Mouse (Mus musculus) granulocyte monocyte progenitor cell, adult 5-6 weeks (primary cell): ENCODE data around the gene Rpa2. TPM values are rescaled to one million over a fixed set of nuclear protein-coding genes. Genes with fewer than 3 reads are reported as not detected.

ENCODE experiments used
- ATAC-seq: replicated peaks from 2 replicates; pipeline ENCODE4 v1.8.0; 2016; ENCODE audit warnings: mild to moderate bottlenecking, moderate TSS enrichment, inconsistent platforms; ENCODE audit not compliant: poor library complexity, severe bottlenecking
- total RNA-seq, 2 experiments: library from RNA; stranded (forward) in 1 of 2; stranded (reverse) in 1 of 2; fragments of 200-712, 200-1000 nt in 1 of 2; fragments of >200 nt in 1 of 2; fragmentation: Nextera tagmentation in 1 of 2; gene quantifications; 2 replicates each; pipeline ENCODE4 v1.2.3; 2014 to 2017

Rpa2 gene
- total RNA-seq, 2 experiments from 2014 or later, result 66.8 to 87.0 TPM

- no peak for ATAC-seq
These were observed 33.3 kb downstream of the Rpa2 start for GRCm38 (mm10) chr4:132801176-132802077.

DNA sequence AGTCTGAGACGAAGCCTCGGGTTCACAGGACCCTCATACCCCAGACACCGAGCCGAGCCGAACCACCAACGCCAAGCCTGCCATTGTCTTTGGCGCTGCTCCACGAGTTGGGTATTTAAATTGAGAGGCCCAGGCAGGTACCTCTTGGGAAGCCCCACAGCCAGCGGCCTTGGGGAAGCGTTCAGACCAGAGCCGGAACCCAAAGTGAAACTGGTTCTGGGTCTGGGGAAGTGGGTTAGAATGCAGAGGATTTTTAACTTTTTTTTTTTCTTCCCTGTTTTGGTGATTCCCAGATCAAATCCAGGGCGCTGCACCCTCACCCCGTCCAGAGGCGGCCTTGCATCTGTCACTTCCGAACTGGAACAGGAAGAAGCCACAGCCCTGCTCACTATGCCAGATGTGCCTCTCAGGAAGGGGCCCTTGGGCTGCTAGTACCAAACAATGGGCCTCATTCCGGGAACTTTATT is 34.1 kb downstream of the Rpa2 start:
- peak; percentile 54 for ATAC-seq

DNA sequence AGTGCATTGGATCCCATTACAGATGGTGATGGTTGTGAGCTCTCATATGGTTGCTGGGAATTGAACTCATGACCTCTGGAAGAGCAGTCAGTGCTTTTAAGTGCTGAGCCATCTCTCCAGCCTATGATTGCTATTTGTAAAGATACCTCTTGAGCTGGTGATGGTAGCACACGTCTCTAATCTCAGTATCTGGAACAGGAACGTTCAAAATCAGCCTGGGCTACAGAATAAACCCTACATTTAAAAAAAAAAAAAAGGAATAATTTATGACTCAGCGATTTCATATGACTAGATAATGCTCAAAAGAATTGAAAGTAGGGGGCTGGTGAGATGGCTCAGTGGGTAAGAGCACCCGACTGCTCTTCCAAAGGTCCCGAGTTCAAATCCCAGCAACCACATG is 35.1 kb downstream of the Rpa2 start:
- ATAC-seq, result no peak

DNA sequence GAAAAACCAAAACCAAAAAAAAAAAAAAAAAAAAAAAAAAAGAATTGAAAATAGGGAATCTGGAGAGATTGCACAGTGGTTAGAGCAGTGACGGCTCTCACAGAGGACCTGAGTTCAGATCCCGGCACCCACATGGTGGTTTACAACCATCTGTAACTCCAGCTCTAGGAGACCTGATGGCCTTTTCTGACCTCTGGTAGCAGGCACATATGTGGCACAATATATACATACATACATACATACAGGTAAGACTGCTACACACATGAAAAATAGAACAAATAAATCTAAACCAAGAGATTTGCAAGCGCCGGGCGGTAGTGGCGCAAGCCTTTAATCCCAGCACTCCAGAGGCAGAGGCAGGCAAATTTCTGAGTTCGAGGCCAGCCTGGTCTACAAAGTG is 35.7 kb downstream of the Rpa2 start:
- ATAC-seq, result no peak

- peak; percentile 82 for ATAC-seq
These were observed 36.2 kb downstream of the Rpa2 start for GRCm38 (mm10) chr4:132804331-132804730.

- ATAC-seq, result no peak
These were observed 37.0 kb downstream of the Rpa2 start for GRCm38 (mm10) chr4:132805146-132805545.

DNA sequence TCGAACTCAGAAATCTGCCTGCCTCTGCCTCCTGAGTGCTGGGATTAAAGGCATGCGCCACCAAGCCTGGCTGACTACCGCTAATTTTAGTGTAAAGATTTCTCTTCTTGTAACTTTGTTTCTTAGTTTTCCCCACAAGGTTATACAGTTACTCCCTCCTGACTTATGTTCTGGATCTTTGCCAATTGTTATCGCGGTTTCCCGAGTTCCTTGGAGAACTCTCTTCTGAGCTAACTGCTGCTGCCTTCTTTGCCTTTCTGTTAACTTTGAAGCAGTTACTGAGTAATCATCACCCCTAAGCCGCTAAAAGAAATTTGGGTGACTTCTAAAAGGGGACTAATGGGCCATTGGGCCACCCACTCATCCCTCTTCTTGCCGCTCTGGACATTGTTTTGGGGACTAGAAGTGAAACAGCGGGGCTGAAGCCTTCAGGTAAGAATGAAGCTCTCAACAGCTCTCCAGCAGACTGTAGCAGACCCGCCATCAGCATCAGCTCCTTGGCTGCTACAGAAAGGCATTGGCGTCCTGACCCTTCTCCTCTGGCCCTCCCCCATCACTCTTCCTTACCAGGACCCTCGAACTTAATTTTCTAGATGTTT is 37.6 kb downstream of the Rpa2 start:
- ATAC-seq, result no peak

GRCm38 (mm10) chr4:132806620-132807191 is 38.6 kb downstream of the Rpa2 start:
- ATAC-seq, result no peak

GRCm38 (mm10) chr4:132807771-132808641 is 39.9 kb downstream of the Rpa2 start:
- ATAC-seq, result peak; percentile 66

GRCm38 (mm10) chr4:132809621-132810020 is 41.5 kb downstream of the Rpa2 start:
- ATAC-seq, result peak; percentile 70

- peak; percentile 88 for ATAC-seq
These were observed 48.3 kb downstream of the Rpa2 start for GRCm38 (mm10) chr4:132816404-132816803.

GRCm38 (mm10) chr4:132816855-132817254 is 48.7 kb downstream of the Rpa2 start:
- ATAC-seq, result peak; percentile 50; the same call in 1 of the 2 replicates

DNA sequence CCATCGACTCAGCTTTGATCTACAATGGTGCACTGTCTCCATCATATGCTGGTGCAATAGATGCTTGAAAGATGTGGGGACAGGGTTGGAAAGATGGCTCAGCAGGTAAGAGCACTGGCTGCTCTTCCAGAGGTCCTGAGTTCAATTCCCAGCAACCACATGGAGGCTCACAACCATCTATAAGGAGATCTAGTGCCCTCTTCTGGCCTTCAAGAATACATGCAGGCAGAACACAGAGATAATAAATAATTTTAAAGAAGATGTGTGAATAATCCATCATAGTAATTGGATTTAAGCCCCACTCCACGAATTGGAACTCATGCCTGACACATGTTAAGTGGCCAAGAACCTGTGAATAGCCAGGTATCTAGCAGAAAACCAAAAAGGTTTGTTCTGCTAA is 50.3 kb downstream of the Rpa2 start:
- no peak for ATAC-seq

DNA sequence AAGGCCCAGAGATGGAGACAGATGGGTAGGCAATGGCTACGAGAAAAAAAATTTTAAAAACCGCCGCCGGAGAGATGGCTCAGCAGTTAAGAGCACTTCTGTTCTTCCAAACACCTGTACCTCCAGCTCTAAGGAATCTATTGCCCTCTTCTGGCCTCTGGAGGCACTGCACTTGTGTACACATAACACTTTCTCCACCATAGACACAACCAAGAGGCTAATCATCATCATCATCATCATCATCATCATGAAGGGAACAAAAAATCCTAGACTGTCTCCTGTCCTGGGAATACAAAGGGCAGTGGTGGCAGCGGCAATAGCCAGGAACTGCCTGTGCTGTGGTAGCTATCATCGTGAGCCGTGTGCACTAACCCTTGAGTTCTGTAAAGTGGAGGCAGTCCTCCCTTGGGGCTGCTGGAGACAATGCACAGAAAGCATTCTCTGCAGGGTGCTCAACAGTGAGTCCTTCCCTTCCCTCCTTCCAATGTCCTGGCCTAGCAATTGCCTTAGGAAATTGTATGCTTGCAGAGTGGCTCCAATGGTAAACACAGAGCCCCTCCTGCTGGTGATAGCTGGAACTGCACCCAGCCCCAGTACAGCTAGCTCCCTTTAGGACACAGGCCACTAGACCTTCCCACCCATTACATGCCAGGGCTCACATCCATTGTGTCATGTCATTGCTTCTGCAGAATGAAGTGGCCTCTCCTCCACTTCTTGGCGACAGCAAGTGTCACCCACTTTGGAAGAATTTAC is 55.7 kb downstream of the Rpa2 start:
- ATAC-seq, result peak; percentile 89

Other genes with a start within 250 kb of the Rpa2 start
- gene Atpif1, start 234.7 kb upstream of the Rpa2 start, total RNA-seq (2014; fragmentation: Nextera tagmentation), result 781 and 857 TPM in 2 replicates
- gene Atpif1, start 234.7 kb upstream of the Rpa2 start, total RNA-seq (2017), result 1,252 and 1,475 TPM in 2 replicates
- 136 and 140 TPM in 2 replicates for gene Dnajc8, start 232.8 kb upstream of the Rpa2 start, total RNA-seq (2014; fragmentation: Nextera tagmentation)
- gene Dnajc8, start 232.8 kb upstream of the Rpa2 start, total RNA-seq (2017), result 369 and 376 TPM in 2 replicates
- 2.4 TPM in 2 replicates for gene Ptafr, start 204.3 kb upstream of the Rpa2 start, total RNA-seq (2014; fragmentation: Nextera tagmentation)
- 1.2 and 1.4 TPM in 2 replicates for gene Ptafr, start 204.3 kb upstream of the Rpa2 start, total RNA-seq (2017)
- 37.0 and 42.0 TPM in 2 replicates for gene Eya3, start 129.3 kb upstream of the Rpa2 start, total RNA-seq (2014; fragmentation: Nextera tagmentation)
- 37.1 and 38.9 TPM in 2 replicates for gene Eya3, start 129.3 kb upstream of the Rpa2 start, total RNA-seq (2017)
- gene Xkr8, start 35.8 kb upstream of the Rpa2 start, total RNA-seq (2014; fragmentation: Nextera tagmentation), result 2.9 and 4.4 TPM in 2 replicates
- 5.1 and 15.0 TPM in 2 replicates for gene Xkr8, start 35.8 kb upstream of the Rpa2 start, total RNA-seq (2017)
- gene Smpdl3b, start 11.1 kb upstream of the Rpa2 start, total RNA-seq (2014; fragmentation: Nextera tagmentation), result 0.47 TPM in 1 of 2 replicates, not detected in the other
- 1.7 TPM in 1 of 2 replicates, not detected in the other for gene Smpdl3b, start 11.1 kb upstream of the Rpa2 start, total RNA-seq (2017)
- gene Themis2, start 28.1 kb downstream of the Rpa2 start, total RNA-seq (2014; fragmentation: Nextera tagmentation), result 43.6 and 56.7 TPM in 2 replicates
- gene Themis2, start 28.1 kb downstream of the Rpa2 start, total RNA-seq (2017), result 18.4 and 18.7 TPM in 2 replicates
- gene Ppp1r8, start 74.8 kb downstream of the Rpa2 start, total RNA-seq (2014; fragmentation: Nextera tagmentation), result 59.6 and 70.9 TPM in 2 replicates
- 67.6 and 85.2 TPM in 2 replicates for gene Ppp1r8, start 74.8 kb downstream of the Rpa2 start, total RNA-seq (2017)
- gene Stx12, start 116.2 kb downstream of the Rpa2 start, total RNA-seq (2014; fragmentation: Nextera tagmentation), result 22.0 and 39.8 TPM in 2 replicates
- 26.5 and 29.6 TPM in 2 replicates for gene Stx12, start 116.2 kb downstream of the Rpa2 start, total RNA-seq (2017)
- 15.1 and 25.0 TPM in 2 replicates for gene Fam76a, start 154.2 kb downstream of the Rpa2 start, total RNA-seq (2014; fragmentation: Nextera tagmentation)
- gene Fam76a, start 154.2 kb downstream of the Rpa2 start, total RNA-seq (2017), result 17.5 and 17.6 TPM in 2 replicates
- gene Fgr, start 205.8 kb downstream of the Rpa2 start, total RNA-seq (2014; fragmentation: Nextera tagmentation), result not detected in 2 replicates
- 0.99 and 2.4 TPM in 2 replicates for gene Fgr, start 205.8 kb downstream of the Rpa2 start, total RNA-seq (2017)
- gene Ahdc1, start 242.9 kb downstream of the Rpa2 start, total RNA-seq (2014; fragmentation: Nextera tagmentation), result 1.3 and 4.7 TPM in 2 replicates
- gene Ahdc1, start 242.9 kb downstream of the Rpa2 start, total RNA-seq (2017), result 0.26 and 0.93 TPM in 2 replicates